Mouse (Mus musculus) embryonic fibroblast, embryonic 13.5 days (primary cell): ENCODE data around the gene Aldh1a3.

Experiments used
- CTCF ChIP-seq: IDR thresholded peaks from 2 replicates; pipeline ENCODE4 v1.5.1; 2011; ENCODE audit warnings: mild to moderate bottlenecking, control low read depth, low read length, moderate library complexity, borderline replicate concordance; ENCODE audit not compliant: insufficient read depth
- POLR2A ChIP-seq: IDR thresholded peaks from 2 replicates; pipeline ENCODE4 v1.6.1; 2011; ENCODE audit warnings: low read depth, mild to moderate bottlenecking, control low read depth, low read length, moderate library complexity

DNA sequence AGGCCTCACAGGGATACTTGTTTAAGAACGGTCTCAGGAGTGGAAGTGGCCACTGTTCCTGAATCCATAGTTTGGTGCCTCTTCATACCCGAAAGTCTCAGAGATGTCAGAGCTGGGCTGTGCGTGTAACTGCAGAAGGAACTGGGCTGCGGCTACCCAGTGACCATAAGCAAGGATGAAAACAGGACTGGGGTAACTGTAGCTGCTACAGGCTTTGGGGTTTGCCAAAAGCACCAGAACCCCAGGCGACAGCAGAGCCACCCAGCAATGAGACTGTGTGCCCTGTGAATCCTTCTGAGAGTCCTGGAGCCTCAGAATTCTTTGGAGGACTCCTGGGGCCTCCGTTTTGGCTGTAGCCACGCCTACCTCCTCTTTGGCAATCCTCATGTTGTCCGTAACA is 25.7 kb downstream of the Aldh1a3 start:
- TF ChIP-seq CTCF (no peak), POLR2A (no peak)
